Mouse (Mus musculus) left cerebral cortex, postnatal 4 days (tissue): Measurements from ENCODE around the gene Bik. TPM values are rescaled to one million over a fixed set of nuclear protein-coding genes. Genes with fewer than 3 reads are reported as not detected.

Source experiments
- DNase-seq: peaks from one replicate; pipeline ENCODE4 v3.0.0-alpha.2; 2022
- intact Hi-C: fragments of 180-260 bp; cut with DNase I; formaldehyde crosslinking; loops from one replicate; pipeline ENCODE4 v1.15.1; 2025
- microRNA-seq: library from miRNA; unstranded; fragments of <30 nt; microRNA quantifications from one replicate; pipeline ENCODE4 v1.2.0, GENCODE M21; 2022
- total RNA-seq, 2 experiments: library from RNA; stranded (reverse); gene quantifications; 2 replicates each; pipeline ENCODE4 v1.2.3; 2021

Bik gene
- total RNA-seq, 2 experiments from 2014 or later: not detected

GRCm38 (mm10) chr15:83575543-83575942 lies 48.9 kb downstream of the Bik start:
- no peak for DNase-seq
- intact Hi-C loops: no loop called here

GRCm38 (mm10) chr15:83576651-83577050 lies 50.0 kb downstream of the Bik start:
- intact Hi-C loops: no loop called here

DNA sequence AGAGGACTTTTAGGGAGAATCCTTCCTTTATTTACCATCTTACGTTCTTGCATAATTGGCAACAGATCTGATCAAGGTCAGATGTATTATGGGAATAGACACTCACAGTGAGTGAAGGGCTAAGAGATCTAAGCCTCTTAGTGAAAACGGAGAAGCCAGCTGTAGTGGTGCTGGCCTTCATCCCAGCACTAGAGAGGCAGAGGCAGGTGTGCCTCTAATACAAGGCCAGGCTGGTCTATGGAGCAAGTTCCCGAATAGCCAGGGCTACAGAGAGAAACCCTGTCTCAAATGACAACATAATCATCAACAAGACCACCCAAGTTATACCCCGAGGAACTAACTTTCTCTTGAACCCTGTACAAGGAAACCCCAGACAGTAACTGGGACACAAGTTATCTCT lies 56.3 kb downstream of the Bik start:
- no peak for DNase-seq
- intact Hi-C loops: no loop called here

More at GRCm38 (mm10) chr15:83576651-83577050, 50.0 kb downstream of the Bik start:
- DNase-seq: no peak

- intact Hi-C loops: no loop called here
- DNase-seq: no peak
Measured at GRCm38 (mm10) chr15:83583419-83584156, 56.9 kb downstream of the Bik start.

- intact Hi-C loops: no loop called here
- DNase-seq: no peak
Measured at GRCm38 (mm10) chr15:83584741-83585220, 58.1 kb downstream of the Bik start.

GRCm38 (mm10) chr15:83590841-83591240 lies 64.2 kb downstream of the Bik start:
- intact Hi-C loops: no loop called here
- no peak for DNase-seq

DNA sequence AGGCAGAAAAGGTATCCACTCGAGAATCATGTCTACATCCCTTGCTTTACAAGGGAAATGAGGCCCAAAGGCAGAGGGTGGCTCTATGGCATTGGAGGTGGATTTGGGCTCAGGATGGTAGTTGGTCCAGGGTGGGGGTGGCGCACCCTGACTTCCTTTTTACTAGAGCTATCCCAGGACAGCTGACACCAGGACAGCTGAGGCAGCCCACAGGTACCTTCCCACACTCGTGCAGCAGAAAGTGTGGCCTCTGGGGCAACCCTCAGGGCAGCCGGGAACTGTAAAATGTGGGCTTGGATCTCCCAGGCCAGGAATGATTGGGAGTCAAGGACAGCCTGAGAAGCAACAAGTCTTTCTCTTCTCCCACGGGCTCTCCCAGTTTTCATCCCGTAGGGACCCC lies 65.1 kb downstream of the Bik start:
- DNase-seq: no peak
- intact Hi-C loops: no loop called here

GRCm38 (mm10) chr15:83592260-83593188 lies 65.9 kb downstream of the Bik start:
- intact Hi-C loops: no loop called here
- DNase-seq: no peak

DNA sequence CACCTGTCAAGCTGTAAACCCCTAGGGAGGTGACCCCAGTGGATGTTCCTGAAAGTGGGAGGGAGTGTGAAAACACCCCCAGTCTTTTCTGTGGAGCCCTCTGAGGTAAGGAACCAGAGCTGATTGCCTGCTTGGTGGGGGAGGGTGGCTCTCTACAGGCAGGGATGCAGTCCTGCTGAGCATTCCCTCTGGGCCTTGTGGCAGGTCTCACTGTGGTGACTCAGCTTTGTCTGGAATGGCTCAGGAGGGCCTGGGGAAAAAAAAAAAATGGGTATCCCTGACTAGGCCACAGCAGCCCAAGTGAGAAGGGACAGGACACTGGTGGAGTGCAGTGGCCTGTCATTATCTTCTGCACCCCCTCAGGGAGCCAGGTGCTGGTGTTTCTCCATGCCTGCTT lies 66.5 kb downstream of the Bik start:
- DNase-seq: no peak
- intact Hi-C loops: no loop called here

DNA sequence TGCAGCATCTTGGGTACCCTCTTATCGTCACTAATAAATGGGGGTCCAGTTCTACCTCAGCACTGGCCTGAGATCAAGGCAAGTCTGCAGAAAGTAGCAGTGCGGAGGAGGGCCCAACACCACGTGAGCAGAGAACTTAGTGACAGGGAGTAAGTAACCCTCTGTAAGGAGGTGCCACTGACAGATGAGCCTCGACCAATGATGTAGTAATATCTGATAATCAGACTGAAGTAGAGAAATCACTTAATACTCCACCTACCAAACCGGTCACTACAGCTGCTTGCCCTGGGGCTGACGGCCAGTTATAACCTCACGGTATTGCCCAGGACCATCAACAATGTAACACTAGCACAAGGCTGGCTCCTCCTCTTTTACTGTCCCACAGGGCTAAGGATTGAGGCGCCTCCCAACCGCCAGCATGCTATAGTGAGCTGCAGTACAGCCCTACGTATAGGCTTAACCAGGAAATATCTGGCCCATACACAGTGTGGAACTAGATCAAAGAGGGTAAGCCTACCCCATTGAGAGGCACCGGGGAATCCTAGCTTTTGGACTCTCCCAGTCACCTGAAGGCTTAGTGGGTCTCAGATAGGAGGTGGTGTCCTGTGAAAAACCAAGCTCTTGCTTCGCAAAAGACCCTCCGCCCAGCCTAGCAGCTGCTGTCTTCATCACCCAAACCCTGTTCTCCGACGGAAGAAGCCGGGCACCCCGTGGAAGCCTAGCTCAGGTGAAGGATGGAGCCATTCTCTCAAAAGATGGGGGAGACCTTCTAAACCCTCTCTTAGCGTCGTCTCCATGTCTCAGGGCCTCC lies 67.2 kb downstream of the Bik start:
- DNase-seq: no peak
- intact Hi-C loops: no loop called here

Small RNAs within 50 kb of the gene (microRNA-seq; reads per million reads assigned to microRNA genes)
- gene Gm24575: not detected

Other genes starting within 250 kb of the Bik start
- gene Arfgap3, start 176.6 kb upstream of the Bik start, total RNA-seq: 10 to 100 TPM; 27.9 to 30.2 TPM
- 10 to 100 TPM; 23.2 to 24.9 TPM for gene Pacsin2, start 62.3 kb upstream of the Bik start, total RNA-seq
- 10 to 100 TPM; 70.6 to 71.9 TPM for gene Ttll1, start 16.0 kb upstream of the Bik start, total RNA-seq
- gene Tspo, start 36.7 kb downstream of the Bik start, total RNA-seq: 1 to 10 TPM; 2.9 to 3.8 TPM
- gene Mcat, start 36.9 kb downstream of the Bik start, total RNA-seq: 10 to 100 TPM; 31.1 to 34.7 TPM
- gene Ttll12, start 68.3 kb downstream of the Bik start, total RNA-seq: 10 to 100 TPM; 28.4 to 30.8 TPM
- gene Scube1, start 198.2 kb downstream of the Bik start, total RNA-seq: 10 to 100 TPM; 61.6 to 73.2 TPM